Mouse (Mus musculus) intestine, embryonic 15.5 days (tissue): ENCODE data around the gene Plekhn1. TPM values are rescaled to one million over a fixed set of nuclear protein-coding genes. Genes with fewer than 3 reads are reported as not detected.

Source experiments
- ATAC-seq: fragments of 200-750 bp; cut with Nextera tagmentation; 2 replicates; pipeline ENCODE4 v1.8.0; 2017; ENCODE audit warnings: moderate TSS enrichment, moderate library complexity
- H3K27ac ChIP-seq: fragments of 300-500 bp; sonication (generic); 2 replicates; pipeline ENCODE4 v1.5.1; 2015; ENCODE audit warnings: mild to moderate bottlenecking, inconsistent platforms
- H3K27me3 ChIP-seq: fragments of 300-500 bp; sonication (generic); replicated peaks from 2 replicates; pipeline ENCODE4 v1.6.1; 2015; ENCODE audit warnings: inconsistent platforms
- H3K36me3 ChIP-seq: fragments of 300-500 bp; sonication (generic); 2 replicates; pipeline ENCODE4 v1.6.1; 2015; ENCODE audit warnings: inconsistent platforms
- H3K4me1 ChIP-seq: fragments of 300-500 bp; sonication (generic); replicated peaks from 2 replicates; pipeline ENCODE4 v1.6.1; 2015; ENCODE audit warnings: inconsistent platforms
- H3K4me2 ChIP-seq: fragments of 300-500 bp; sonication (generic); replicated peaks from 2 replicates; pipeline ENCODE4 v1.6.1; 2015; ENCODE audit warnings: mild to moderate bottlenecking, inconsistent platforms
- H3K4me3 ChIP-seq: fragments of 300-500 bp; sonication (generic); replicated peaks from 2 replicates; pipeline ENCODE4 v1.5.1; 2015; ENCODE audit warnings: inconsistent platforms
- H3K9ac ChIP-seq: fragments of 300-500 bp; sonication (generic); 2 replicates; pipeline ENCODE4 v1.6.1; 2015; ENCODE audit warnings: inconsistent platforms
- H3K9me3 ChIP-seq: fragments of 300-500 bp; sonication (generic); 2 replicates; pipeline ENCODE4 v1.6.1; 2016; ENCODE audit warnings: inconsistent platforms
- WGBS: fragments of 180-500 bp; shearing (Covaris S2); methylation state at CpG from one replicate; pipeline ENCODE4 v1.1.7; 2015; 5-methylcytosine and 5-hydroxymethylcytosine counted together
- polyA plus RNA-seq: library from polyadenylated mRNA; unstranded; fragments of >200 nt; fragmentation: Nextera tagmentation; extraction: Ambion mirVana; gene quantifications from 2 replicates; pipeline ENCODE4 v1.2.1, GENCODE M21; 2015

Plekhn1 gene
- 12.6 and 14.8 TPM in 2 replicates for polyA plus RNA-seq

DNA sequence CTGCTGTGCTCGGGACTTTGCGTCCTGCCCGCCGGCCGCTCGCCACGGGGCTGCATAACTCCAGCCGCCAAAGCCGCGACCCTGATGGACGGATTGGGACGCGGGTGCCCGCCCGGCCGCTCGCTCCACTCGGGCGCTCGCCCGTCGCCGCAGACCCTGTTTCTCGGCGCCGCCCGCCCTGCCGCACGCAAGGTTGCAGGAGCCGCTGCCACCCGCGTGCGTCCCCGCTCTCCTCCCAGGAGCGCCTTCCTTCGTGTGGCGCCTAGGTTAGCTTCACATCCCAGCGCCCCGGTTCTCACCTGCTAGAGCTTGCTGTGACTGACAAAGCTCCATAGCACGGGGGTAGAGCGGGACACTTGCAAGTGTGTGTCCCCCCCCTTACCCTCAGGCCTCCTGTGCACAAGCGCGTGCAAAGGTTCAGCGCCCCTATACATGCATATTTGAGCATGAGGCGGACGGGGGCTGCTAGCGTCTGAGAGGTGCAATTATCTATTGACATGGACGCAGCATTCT, at the start of gene Plekhn1:
Plekhn1 (minus strand) TSS at position 157 of the 513 bp plus-strand sequence.
- H3K36me3 ChIP-seq = peaks cover 41% of the 10 kb centered on the region
- H3K4me2 ChIP-seq = peak within 1 kb of the TSS; percentile 93
- H3K9me3 ChIP-seq = no peaks in the 10 kb centered on the region
- 0% methylated on average over 41 of the region's 48 CpGs for WGBS
- H3K27me3 ChIP-seq = no peaks in the 10 kb centered on the region
- H3K9ac ChIP-seq = peak within 1 kb of the TSS; percentile 82
- peak within 1 kb of the TSS; percentile 98 for H3K27ac ChIP-seq
- ATAC-seq = peak; percentile 43
- H3K4me1 ChIP-seq = peaks cover 18% of the 10 kb centered on the region
- H3K4me3 ChIP-seq = peak within 1 kb of the TSS; percentile 97

- Histone ChIP-seq H3K4me2 (peak within 1 kb of the TSS; percentile 45), H3K4me1 (peaks cover 12% of the 10 kb centered on the region), H3K9ac (no peak within 1 kb of the TSS), H3K4me3 (peak within 1 kb of the TSS; percentile 12; the same call in 1 of the 2 replicates), H3K27ac (no peak within 1 kb of the TSS), H3K36me3 (no peaks in the 10 kb centered on the region), H3K9me3 (no peaks in the 10 kb centered on the region), H3K27me3 (peaks cover 31% of the 10 kb centered on the region)
- WGBS = 6% methylated on average over 26 of the region's 26 CpGs
- peak; percentile 53; the same call in 1 of the 2 replicates for ATAC-seq
These were observed 20.6 kb upstream of the Plekhn1 start, which contains the start of gene Samd11 for GRCm38 (mm10) chr4:156255078-156255839. Gene Samd11, minus strand, starts transcription at chr4:156255657.

- Histone ChIP-seq H3K9ac (no peak overlapping the region), H3K27ac (no peak overlapping the region), H3K4me1 (peaks cover 12% of the 10 kb centered on the region), H3K9me3 (no peaks in the 10 kb centered on the region), H3K36me3 (no peaks in the 10 kb centered on the region), H3K4me3 (peak overlapping the region; percentile 12; the same call in 1 of the 2 replicates), H3K4me2 (peak overlapping the region; percentile 45), H3K27me3 (peaks cover 31% of the 10 kb centered on the region)
- WGBS = 3% methylated on average over 30 of the region's 30 CpGs
- peak; percentile 60 for ATAC-seq
These were observed 19.9 kb upstream of the Plekhn1 start for GRCm38 (mm10) chr4:156254361-156255077.

- Histone ChIP-seq H3K4me1 (peaks cover 12% of the 10 kb centered on the region), H3K9me3 (no peaks in the 10 kb centered on the region), H3K36me3 (peaks cover 11% of the 10 kb centered on the region; the same call in 1 of the 2 replicates), H3K4me2 (no peak overlapping the region), H3K27ac (no peak overlapping the region), H3K27me3 (peaks cover 31% of the 10 kb centered on the region), H3K4me3 (no peak overlapping the region), H3K9ac (no peak overlapping the region)
- ATAC-seq = peak; percentile 63; the same call in 1 of the 2 replicates
- 44% methylated on average over 7 of the region's 7 CpGs for whole genome bisulfite sequencing
These were observed 18.4 kb upstream of the Plekhn1 start for GRCm38 (mm10) chr4:156253043-156253442.

DNA sequence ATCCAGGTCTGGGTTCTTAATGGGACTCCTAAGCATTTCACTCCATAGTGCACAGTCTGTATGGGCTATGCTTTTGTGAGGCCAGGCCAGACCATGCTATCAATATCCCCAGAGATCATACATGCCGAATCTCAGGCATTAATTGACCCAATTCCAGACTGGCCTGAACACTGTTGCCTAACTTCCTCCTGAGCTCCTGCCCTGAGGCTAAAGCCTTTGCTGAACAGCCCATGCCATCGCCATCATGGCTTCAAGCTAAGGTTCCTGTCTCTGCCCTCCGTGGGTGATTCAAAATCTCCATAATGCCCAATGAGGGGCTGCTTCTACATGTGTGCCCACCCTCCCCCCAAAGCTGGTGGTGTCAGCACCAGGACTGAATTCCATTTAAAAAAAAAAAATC, 18.0 kb upstream of the Plekhn1 start:
- peaks cover 12% of the 10 kb centered on the region for H3K4me1 ChIP-seq
- 40% methylated on average over 3 of the region's 3 CpGs for WGBS

DNA sequence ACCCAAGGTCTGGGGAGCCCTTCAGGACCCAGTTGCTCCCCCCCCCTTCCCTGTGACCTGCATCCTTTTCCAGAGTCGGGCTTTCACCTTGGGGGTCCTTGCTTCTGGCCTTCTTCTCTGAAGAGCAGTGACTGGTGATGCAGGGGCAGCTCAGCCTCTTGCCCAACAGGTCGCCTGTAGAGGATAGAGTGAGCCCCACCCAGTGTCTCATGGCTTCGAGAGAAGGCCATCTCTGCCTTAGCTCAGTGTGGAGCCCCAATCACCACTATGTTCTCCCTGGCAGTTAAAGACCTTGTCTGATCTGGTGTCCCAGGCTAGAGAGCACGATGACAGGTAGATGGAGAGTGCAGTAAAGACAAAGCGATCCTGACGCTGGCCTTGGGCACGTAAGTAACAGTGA, 17.5 kb upstream of the Plekhn1 start:
- H3K27me3 ChIP-seq = peaks cover 31% of the 10 kb centered on the region
- H3K27ac ChIP-seq = no peak overlapping the region
- WGBS = 31% methylated on average over 7 of the region's 7 CpGs
- H3K4me2 ChIP-seq = no peak overlapping the region
- peaks cover 12% of the 10 kb centered on the region for H3K4me1 ChIP-seq
- no peak for ATAC-seq
- no peaks in the 10 kb centered on the region for H3K9me3 ChIP-seq
- H3K4me3 ChIP-seq = no peak overlapping the region
- peaks cover 17% of the 10 kb centered on the region for H3K36me3 ChIP-seq
- no peak overlapping the region for H3K9ac ChIP-seq

More for the DNA sequence above, 18.0 kb upstream of the Plekhn1 start:
- no peak overlapping the region for H3K4me2 ChIP-seq
- H3K4me3 ChIP-seq = no peak overlapping the region
- H3K27ac ChIP-seq = no peak overlapping the region
- no peaks in the 10 kb centered on the region for H3K9me3 ChIP-seq
- ATAC-seq = no peak
- H3K9ac ChIP-seq = no peak overlapping the region
- peaks cover 31% of the 10 kb centered on the region for H3K27me3 ChIP-seq
- H3K36me3 ChIP-seq = peaks cover 15% of the 10 kb centered on the region

DNA sequence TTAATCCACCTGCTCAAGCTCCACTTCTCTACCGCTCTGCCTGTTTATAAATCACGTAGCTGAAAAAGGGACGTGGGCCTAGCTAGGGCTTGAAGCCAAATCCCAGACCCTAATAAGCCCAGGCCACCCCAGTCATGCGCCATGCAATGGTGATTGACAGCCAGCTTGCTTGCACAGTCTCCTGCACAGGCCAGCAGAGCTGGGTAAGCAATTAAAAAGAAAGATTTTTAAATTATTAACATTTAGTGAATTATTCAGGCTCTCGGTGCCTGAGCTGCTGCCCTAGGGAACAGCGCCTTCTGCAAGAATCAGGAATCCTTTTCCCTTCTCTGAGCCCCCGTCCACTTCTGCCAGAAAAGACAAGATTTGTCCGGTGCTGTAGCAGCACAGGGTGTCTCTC, 16.4 kb upstream of the Plekhn1 start:
- Histone ChIP-seq H3K9ac (no peak overlapping the region), H3K27me3 (peaks cover 31% of the 10 kb centered on the region), H3K9me3 (no peaks in the 10 kb centered on the region), H3K36me3 (peaks cover 23% of the 10 kb centered on the region), H3K27ac (no peak overlapping the region), H3K4me1 (peaks cover 12% of the 10 kb centered on the region), H3K4me2 (no peak overlapping the region), H3K4me3 (no peak overlapping the region)
- WGBS = 67% methylated on average over 8 of the region's 8 CpGs
- no peak for ATAC-seq

- Histone ChIP-seq H3K9me3 (no peaks in the 10 kb centered on the region), H3K4me2 (no peak overlapping the region), H3K9ac (no peak overlapping the region), H3K36me3 (peaks cover 34% of the 10 kb centered on the region), H3K4me1 (peaks cover 4% of the 10 kb centered on the region), H3K27ac (no peak overlapping the region), H3K4me3 (no peak overlapping the region), H3K27me3 (peaks cover 19% of the 10 kb centered on the region)
- 0 out of 2 replicates have a peak, but pooled peaks have one; percentile 16 for ATAC-seq
- 46% methylated on average over 11 of the region's 11 CpGs for WGBS
These were observed 14.9 kb upstream of the Plekhn1 start for GRCm38 (mm10) chr4:156249567-156249966.

DNA sequence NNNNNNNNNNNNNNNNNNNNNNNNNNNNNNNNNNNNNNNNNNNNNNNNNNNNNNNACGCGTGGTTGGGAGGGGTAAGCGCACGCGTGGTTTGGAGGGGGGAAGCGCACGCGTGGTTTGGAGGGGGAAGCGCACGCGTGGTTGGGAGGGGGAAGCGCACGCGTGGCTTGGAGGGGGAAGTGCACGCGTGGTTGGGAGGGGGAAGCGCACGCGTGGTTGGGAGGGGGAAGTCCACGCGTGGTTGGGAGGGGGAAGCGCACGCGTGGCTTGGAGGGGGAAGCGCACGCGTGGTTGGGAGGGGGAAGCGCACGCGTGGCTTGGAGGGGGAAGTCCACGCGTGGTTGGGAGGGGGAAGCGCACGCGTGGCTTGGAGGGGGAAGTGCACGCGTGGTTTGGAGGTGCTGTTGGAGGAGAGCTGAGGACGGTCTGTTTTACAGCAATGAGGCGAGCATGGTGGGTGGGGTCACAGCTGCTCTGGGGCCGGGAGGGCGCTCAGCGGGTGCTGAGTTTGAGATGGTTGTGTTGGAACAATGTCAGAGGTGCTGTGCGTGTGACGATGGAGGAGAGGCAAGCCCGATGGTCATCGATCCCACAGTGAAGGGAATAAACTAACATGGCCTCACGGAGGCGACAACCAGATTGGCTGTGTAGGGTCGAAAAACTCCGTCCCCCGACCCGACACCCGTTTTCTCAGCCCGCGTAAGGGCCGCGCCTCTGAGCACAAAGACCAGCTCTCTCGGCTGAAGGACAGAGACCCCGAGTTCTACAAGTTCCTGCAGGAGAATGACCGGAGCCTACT, 2.2 kb upstream of the Plekhn1 start:
- Histone ChIP-seq H3K4me3 (peak overlapping the region; percentile 97), H3K9me3 (no peaks in the 10 kb centered on the region), H3K27ac (0 out of 2 replicates have a peak overlapping the region, but pooled peaks have one; percentile 40), H3K9ac (peak overlapping the region; percentile 82), H3K4me1 (peaks cover 18% of the 10 kb centered on the region), H3K27me3 (no peaks in the 10 kb centered on the region), H3K36me3 (peaks cover 34% of the 10 kb centered on the region), H3K4me2 (peak overlapping the region; percentile 93)
- 23% methylated on average over 58 of the region's 60 CpGs for WGBS
- no peak for ATAC-seq

GRCm38 (mm10) chr4:156235808-156236533, 1.3 kb upstream of the Plekhn1 start, which contains the start of gene Noc2l:
Gene Noc2l, plus strand, starts transcription at chr4:156236010.
- no peaks in the 10 kb centered on the region for H3K9me3 ChIP-seq
- H3K36me3 ChIP-seq = peaks cover 39% of the 10 kb centered on the region
- peak within 1 kb of the TSS; percentile 97 for H3K4me3 ChIP-seq
- peak within 1 kb of the TSS; percentile 93 for H3K4me2 ChIP-seq
- WGBS = under 1% methylated on average over 89 of the region's 90 CpGs
- H3K27me3 ChIP-seq = no peaks in the 10 kb centered on the region
- peaks cover 18% of the 10 kb centered on the region for H3K4me1 ChIP-seq
- peak within 1 kb of the TSS; percentile 82 for H3K9ac ChIP-seq
- H3K27ac ChIP-seq = peak within 1 kb of the TSS; percentile 98
- ATAC-seq = peak; percentile 94

DNA sequence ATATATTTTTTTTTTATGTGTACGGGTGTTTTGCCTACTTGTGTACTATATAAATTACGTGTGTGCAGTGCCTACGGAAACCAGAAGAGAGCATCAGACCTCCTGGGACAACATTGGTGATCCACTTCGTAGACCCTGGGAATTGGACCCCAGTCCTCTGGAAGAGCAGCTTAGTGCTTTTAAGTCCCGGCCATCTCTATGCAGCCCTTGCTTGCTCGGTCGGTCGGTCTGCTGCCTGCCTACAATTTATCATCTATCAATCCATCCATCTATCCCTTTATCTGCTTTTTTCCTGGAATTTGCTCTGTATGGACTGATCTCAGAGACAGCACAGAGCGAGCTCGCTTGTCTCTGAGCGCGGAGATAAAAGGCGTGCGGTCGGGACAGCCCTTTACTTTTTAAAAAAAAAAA, 708 bp upstream of the Plekhn1 start:
- H3K9ac ChIP-seq = peak overlapping the region; percentile 82
- H3K4me2 ChIP-seq = peak overlapping the region; percentile 93
- WGBS = under 1% methylated on average over 15 of the region's 15 CpGs
- peaks cover 40% of the 10 kb centered on the region for H3K36me3 ChIP-seq
- H3K4me1 ChIP-seq = peaks cover 18% of the 10 kb centered on the region
- H3K4me3 ChIP-seq = peak overlapping the region; percentile 97
- peak overlapping the region; percentile 98 for H3K27ac ChIP-seq
- peak; percentile 39 for ATAC-seq
- no peaks in the 10 kb centered on the region for H3K9me3 ChIP-seq
- H3K27me3 ChIP-seq = no peaks in the 10 kb centered on the region
